Mouse (Mus musculus) hindbrain, embryonic 16.5 days (tissue): ENCODE data around the gene Dtx3. TPM values are rescaled to one million over a fixed set of nuclear protein-coding genes. Genes with fewer than 3 reads are reported as not detected.
"Not testable (repeated sequence)": the region's sequence is repeated elsewhere in the genome, so short reads cannot be mapped to it uniquely, and the experiment has no call there.

ENCODE experiments used
- ATAC-seq: fragments of 200-750 bp; cut with Nextera tagmentation; 2 replicates; pipeline ENCODE4 v1.8.0; 2017; ENCODE audit warnings: moderate TSS enrichment, moderate library complexity
- H3K27ac ChIP-seq: fragments of 300-500 bp; sonication (generic); 2 replicates; pipeline ENCODE4 v1.5.1; 2014; ENCODE audit warnings: low read depth, mild to moderate bottlenecking, control low read depth, low read length, moderate library complexity
- H3K27me3 ChIP-seq: fragments of 300-500 bp; sonication (generic); replicated peaks from 2 replicates; pipeline ENCODE4 v1.6.1; 2014; ENCODE audit warnings: low read length; ENCODE audit not compliant: control insufficient read depth, insufficient read depth
- H3K36me3 ChIP-seq: fragments of 300-500 bp; sonication (generic); 2 replicates; pipeline ENCODE4 v1.6.1; 2014; ENCODE audit warnings: mild to moderate bottlenecking, low read length, moderate library complexity, mixed read lengths; ENCODE audit not compliant: control insufficient read depth, insufficient read depth
- H3K4me1 ChIP-seq: fragments of 300-500 bp; sonication (generic); 2 replicates; pipeline ENCODE4 v1.6.1; 2014; ENCODE audit warnings: low read depth, low read length; ENCODE audit not compliant: control insufficient read depth, insufficient read depth
- H3K4me2 ChIP-seq: fragments of 300-500 bp; sonication (generic); 2 replicates; pipeline ENCODE4 v1.6.1; 2014; ENCODE audit warnings: mild to moderate bottlenecking, low read length, control low read depth, moderate library complexity
- H3K4me3 ChIP-seq: fragments of 300-500 bp; sonication (generic); 2 replicates; pipeline ENCODE4 v1.5.1; 2014; ENCODE audit warnings: mild to moderate bottlenecking, low read length, control low read depth, moderate library complexity
- H3K9ac ChIP-seq: fragments of 300-500 bp; sonication (generic); 2 replicates; pipeline ENCODE4 v1.6.1; 2014; ENCODE audit warnings: low read depth, mild to moderate bottlenecking, control low read depth, low read length, moderate library complexity
- H3K9me3 ChIP-seq: fragments of 300-500 bp; sonication (generic); 2 replicates; pipeline ENCODE4 v1.6.1; 2014; ENCODE audit warnings: mild to moderate bottlenecking, low read length, moderate library complexity; ENCODE audit not compliant: control insufficient read depth
- WGBS: fragments of 180-500 bp; shearing (Covaris S2); extraction: QIAGEN DNeasy Blood & Tissue Kit; methylation state at CpG from one replicate; pipeline ENCODE4 v1.1.7; 2014; 5-methylcytosine and 5-hydroxymethylcytosine counted together
- polyA plus RNA-seq: library from polyadenylated mRNA; unstranded; fragments of >200 nt; fragmentation: Nextera tagmentation; extraction: Ambion mirVana; gene quantifications from 2 replicates; pipeline ENCODE4 v1.2.1, GENCODE M21; 2015

Dtx3 gene
- polyA plus RNA-seq, 1 experiment from 2014 or later, result 213 TPM

- Histone ChIP-seq H3K9ac (peak overlapping the region; percentile 98), H3K27me3 (peaks cover 12% of the 10 kb centered on the region; the same call in 1 of the 2 replicates), H3K4me3 (peak overlapping the region; percentile 86), H3K4me2 (peak overlapping the region; percentile 91), H3K27ac (peak overlapping the region; percentile 94), H3K36me3 (no peaks in the 10 kb centered on the region), H3K9me3 (no peaks in the 10 kb centered on the region), H3K4me1 (peaks cover 22% of the 10 kb centered on the region)
- ATAC-seq, result no peak
- 22% methylated on average over 15 of the region's 15 CpGs for WGBS
These were observed 28.5 kb downstream of the Dtx3 start for GRCm38 (mm10) chr10:127166771-127167613.

GRCm38 (mm10) chr10:127166404-127166715 is 29.2 kb downstream of the Dtx3 start:
- H3K27ac ChIP-seq, result peak overlapping the region; percentile 94; the same call in 1 of the 2 replicates
- H3K9ac ChIP-seq, result peak overlapping the region; percentile 98
- 2% methylated on average over 11 of the region's 11 CpGs for WGBS
- no peaks in the 10 kb centered on the region for H3K9me3 ChIP-seq
- H3K4me1 ChIP-seq, result peaks cover 22% of the 10 kb centered on the region
- H3K36me3 ChIP-seq, result no peaks in the 10 kb centered on the region
- ATAC-seq, result no peak
- H3K4me2 ChIP-seq, result peak overlapping the region; percentile 91
- peak overlapping the region; percentile 86 for H3K4me3 ChIP-seq
- H3K27me3 ChIP-seq, result peaks cover 6% of the 10 kb centered on the region; the same call in 1 of the 2 replicates

- H3K4me2 ChIP-seq, result peak overlapping the region; percentile 91
- H3K4me1 ChIP-seq, result peaks cover 22% of the 10 kb centered on the region
- WGBS, result under 1% methylated on average over 56 of the region's 56 CpGs
- H3K27ac ChIP-seq, result peak overlapping the region; percentile 94
- peak; percentile 57 for ATAC-seq
- peaks cover 3% of the 10 kb centered on the region; the same call in 1 of the 2 replicates for H3K27me3 ChIP-seq
- peak overlapping the region; percentile 98 for H3K9ac ChIP-seq
- peak overlapping the region; percentile 86 for H3K4me3 ChIP-seq
- no peaks in the 10 kb centered on the region for H3K9me3 ChIP-seq
- H3K36me3 ChIP-seq, result no peaks in the 10 kb centered on the region
These were observed 29.7 kb downstream of the Dtx3 start for GRCm38 (mm10) chr10:127165654-127166403.

DNA sequence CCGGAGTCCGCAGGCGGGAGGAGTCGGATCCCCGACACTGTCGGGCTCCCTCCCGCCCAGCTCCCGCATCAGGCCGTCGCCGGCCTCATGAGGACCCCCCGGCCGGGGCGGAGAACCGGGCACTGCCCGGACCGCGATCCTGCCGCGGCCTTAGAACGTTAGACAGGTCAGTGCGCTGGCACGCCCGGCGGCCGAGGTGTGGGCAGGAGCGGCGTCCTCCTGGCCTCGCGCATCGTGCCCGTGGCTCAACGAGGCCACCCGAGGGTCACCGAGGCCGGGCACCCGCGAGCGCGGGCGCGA is 30.2 kb downstream of the Dtx3 start:
- H3K27me3 ChIP-seq, result peaks cover 3% of the 10 kb centered on the region; the same call in 1 of the 2 replicates

DNA sequence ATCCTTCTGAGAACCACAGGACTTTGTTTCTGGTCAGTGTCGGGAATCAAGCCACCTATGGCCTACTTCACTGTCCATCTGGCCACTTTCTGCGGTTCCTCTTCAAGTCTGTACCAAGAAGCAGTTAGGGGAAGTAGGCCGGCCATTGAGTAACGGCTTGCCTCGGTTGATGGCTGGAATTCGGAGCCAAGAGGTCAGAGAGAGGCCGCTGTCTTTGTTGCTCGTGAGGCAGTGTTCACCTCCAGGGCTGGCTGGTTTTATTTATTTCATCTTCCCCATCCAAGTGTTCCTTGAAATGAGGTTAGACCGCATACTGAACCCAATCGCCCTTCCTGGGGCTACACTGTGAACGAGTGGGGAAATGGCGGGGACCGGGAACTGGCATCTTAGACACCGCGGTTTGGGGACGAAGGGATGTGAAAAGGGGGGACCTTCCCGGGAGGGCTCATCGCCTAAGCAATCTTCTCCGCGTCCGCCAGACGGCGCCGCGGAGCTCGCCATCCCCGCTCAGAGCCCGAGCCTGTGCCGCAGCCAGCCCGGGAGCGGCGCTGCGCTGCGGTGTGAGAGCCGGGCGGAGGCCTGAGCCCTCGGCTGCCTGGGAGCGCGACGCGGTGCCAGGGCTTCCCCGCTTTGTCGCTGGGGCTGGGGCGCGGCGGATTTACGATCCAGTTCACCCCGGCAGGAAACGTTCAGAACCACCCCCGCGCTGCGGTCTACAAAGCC is 30.7 kb downstream of the Dtx3 start, which contains the start of gene B4galnt1:
Gene B4galnt1 (plus strand): TSS at position 595 of the 723 bp plus-strand sequence.
- ATAC-seq, result peak; percentile 91
- Histone ChIP-seq H3K4me2 (peak within 1 kb of the TSS; percentile 91), H3K27me3 (peaks cover 3% of the 10 kb centered on the region; the same call in 1 of the 2 replicates), H3K4me1 (peaks cover 16% of the 10 kb centered on the region), H3K36me3 (no peaks in the 10 kb centered on the region), H3K4me3 (peak within 1 kb of the TSS; percentile 86), H3K9me3 (no peaks in the 10 kb centered on the region), H3K27ac (peak within 1 kb of the TSS; percentile 94), H3K9ac (peak within 1 kb of the TSS; percentile 98)
- WGBS, result 2% methylated on average over 44 of the region's 52 CpGs

More for the DNA sequence above, 30.2 kb downstream of the Dtx3 start:
- peak; percentile 58 for ATAC-seq
- Histone ChIP-seq H3K9me3 (no peaks in the 10 kb centered on the region), H3K36me3 (no peaks in the 10 kb centered on the region), H3K4me2 (peak overlapping the region; percentile 91), H3K4me1 (peaks cover 21% of the 10 kb centered on the region), H3K9ac (peak overlapping the region; percentile 98), H3K27ac (peak overlapping the region; percentile 94), H3K4me3 (peak overlapping the region; percentile 86)
- WGBS, result under 1% methylated on average over 32 of the region's 42 CpGs

DNA sequence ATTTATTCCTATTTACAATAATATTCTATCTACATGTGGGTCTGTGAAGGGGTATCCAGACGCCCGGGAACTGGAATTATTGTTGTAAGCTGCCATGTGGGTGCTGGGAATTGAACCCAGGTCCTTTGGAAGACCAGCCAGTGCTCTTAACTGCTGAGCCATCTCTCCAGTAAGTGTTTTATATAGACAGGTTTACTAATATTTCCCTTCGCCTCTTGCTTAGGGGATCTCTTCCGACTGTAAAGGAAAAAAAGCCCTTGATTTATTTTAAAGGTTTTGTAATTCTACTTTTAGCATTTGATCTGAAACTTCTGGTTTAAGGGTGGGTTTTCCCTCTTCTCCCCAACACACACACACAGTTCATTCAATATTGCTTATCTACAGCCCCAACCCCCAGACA is 31.3 kb downstream of the Dtx3 start:
- Histone ChIP-seq H3K4me2 (peak overlapping the region; percentile 91), H3K9me3 (no peaks in the 10 kb centered on the region), H3K36me3 (no peaks in the 10 kb centered on the region), H3K9ac (0 out of 2 replicates have a peak overlapping the region, but pooled peaks have one; percentile 98), H3K4me3 (peak overlapping the region; percentile 86), H3K27ac (peak overlapping the region; percentile 94), H3K4me1 (peaks cover 16% of the 10 kb centered on the region), H3K27me3 (peaks cover 3% of the 10 kb centered on the region; the same call in 1 of the 2 replicates)
- WGBS, result 93% methylated on average over 4 of the region's 4 CpGs
- no peak for ATAC-seq

DNA sequence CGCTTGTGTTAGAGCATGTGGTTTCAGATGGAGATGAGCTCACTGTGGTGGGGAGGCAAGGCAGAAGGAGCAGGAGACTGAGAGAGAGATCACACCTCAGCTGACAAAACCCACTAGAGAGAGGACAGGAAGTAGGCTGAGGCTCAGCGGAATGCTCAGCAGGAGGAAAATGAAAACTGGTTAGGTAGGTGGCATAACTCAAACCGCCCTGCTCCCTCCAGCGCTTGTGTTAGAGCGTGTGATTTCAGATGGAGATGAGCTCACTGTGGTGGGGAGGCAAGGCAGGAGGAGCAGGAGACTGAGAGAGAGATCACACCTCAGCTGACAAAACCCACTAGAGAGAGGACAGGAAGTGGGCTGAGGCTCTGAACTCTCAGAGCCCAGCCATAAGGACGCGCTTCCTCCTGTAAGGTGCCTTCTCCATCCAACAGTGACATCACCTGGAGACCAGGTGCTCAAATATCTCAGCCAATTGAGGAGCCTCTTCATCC is 32.7 kb downstream of the Dtx3 start:
- not testable (repeated sequence) for H3K27me3 ChIP-seq, H3K36me3 ChIP-seq, H3K9ac ChIP-seq, ATAC-seq, H3K4me3 ChIP-seq, H3K27ac ChIP-seq, H3K9me3 ChIP-seq, H3K4me2 ChIP-seq
- WGBS, result 57% methylated on average over 7 of the region's 7 CpGs
- H3K4me1 ChIP-seq, result peaks cover 14% of the 10 kb centered on the region

DNA sequence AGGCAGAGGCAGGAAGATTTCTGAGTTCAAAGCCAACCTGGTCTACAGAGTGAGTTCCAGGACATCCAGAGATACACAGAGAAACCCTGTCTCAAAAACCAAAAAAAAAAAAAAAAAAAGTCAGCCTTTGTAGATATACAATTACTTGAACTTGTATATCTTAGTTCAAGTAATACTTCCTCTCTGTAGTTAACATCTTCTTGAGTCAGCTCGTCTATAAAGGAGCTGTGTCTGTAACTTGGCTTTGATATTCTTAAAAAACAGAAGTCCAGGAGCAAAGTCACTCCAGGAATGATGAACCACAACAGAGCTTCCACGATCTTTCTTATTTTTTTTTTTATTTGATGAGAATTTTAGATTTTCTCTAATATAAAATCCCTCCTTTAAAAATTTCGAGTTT is 34.8 kb downstream of the Dtx3 start:
- 78% methylated on average over 3 of the region's 3 CpGs for WGBS
- ATAC-seq, result no peak
- Histone ChIP-seq H3K9me3 (no peaks in the 10 kb centered on the region), H3K4me2 (no peak overlapping the region), H3K4me3 (no peak overlapping the region), H3K4me1 (peaks cover 5% of the 10 kb centered on the region; the same call in 1 of the 2 replicates), H3K9ac (no peak overlapping the region), H3K27me3 (peaks cover 3% of the 10 kb centered on the region; the same call in 1 of the 2 replicates), H3K27ac (no peak overlapping the region), H3K36me3 (no peaks in the 10 kb centered on the region)
